ENCODE assay signal across 10 mouse cellular contexts in the genomic region with DNA sequence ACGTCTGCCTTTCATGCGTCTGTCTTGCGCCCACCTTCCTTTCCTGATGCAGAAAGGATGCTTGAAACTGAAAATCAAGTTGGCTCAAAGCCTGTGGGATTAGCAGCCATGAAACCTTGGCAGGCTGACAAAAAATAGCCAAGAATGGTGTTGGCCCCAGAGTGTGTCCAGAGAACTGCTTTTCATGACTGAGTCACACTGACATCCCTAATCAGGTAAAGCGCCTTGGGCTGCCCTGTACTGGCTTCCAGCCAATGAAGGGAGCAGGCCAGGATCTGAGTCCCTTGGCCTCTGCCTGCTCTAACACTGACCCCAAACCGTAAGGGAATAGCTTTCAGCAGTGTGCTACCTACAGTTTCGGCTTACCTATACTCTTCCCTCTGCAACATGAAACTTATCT.
DNase-seq lines count a peak whose midpoint lies in the region; ATAC-seq and TF ChIP-seq lines count a peak whose summit lies in the region.
"Had no signal": no experiment of that assay in that cellular context is flagged by ENCODE, and none has a peak within 500 bp of the region (broad histone marks: within the 10 kb centered on the region; RNA-seq: fewer than 3 reads in every experiment).

No protein-coding gene starts in this region.

- no peak overlapping the region for H3K4me3 ChIP-seq in kidney, embryonic 15.5 days (replicated peaks)
- no peak overlapping the region for H3K4me3 ChIP-seq in forebrain, embryonic 15.5 days
- H3K4me3 ChIP-seq in kidney, postnatal 0 days (replicated peaks; ENCODE audit: low read depth, low read length), result no peak overlapping the region
- H3K4me3 ChIP-seq: erythroblast, embryonic 14.5 days had no signal

- TF ChIP-seq POLR2A in brain, embryonic 14.5 days (IDR thresholded peaks at IDR 0.05; ENCODE audit: borderline replicate concordance, extremely low read depth, insufficient read depth, insufficient read length, poor library complexity, severe bottlenecking), result no peak

- no peaks in the 10 kb centered on the region for H3K27me3 ChIP-seq in kidney, embryonic 15.5 days
- no peaks in the 10 kb centered on the region for H3K27me3 ChIP-seq in forebrain, embryonic 15.5 days
- no peaks in the 10 kb centered on the region for H3K27me3 ChIP-seq in kidney, postnatal 0 days (ENCODE audit: insufficient read depth, low read length)

- no peak overlapping the region for H3K4me2 ChIP-seq in kidney, embryonic 15.5 days
- no peak overlapping the region for H3K4me2 ChIP-seq in forebrain, embryonic 15.5 days (replicated peaks)
- H3K4me2 ChIP-seq in kidney, postnatal 0 days (ENCODE audit: low read length), result no peak overlapping the region

- no peaks in the 10 kb centered on the region for H3K36me3 ChIP-seq in kidney, embryonic 15.5 days
- H3K36me3 ChIP-seq in forebrain, embryonic 15.5 days, result peaks cover 3% of the 10 kb centered on the region; the same call in 1 of the 2 replicates
- no peaks in the 10 kb centered on the region for H3K36me3 ChIP-seq in kidney, postnatal 0 days (ENCODE audit: insufficient read depth, low read length)

- no peak for TF ChIP-seq CTCF in brain, embryonic 14.5 days (IDR thresholded peaks at IDR 0.05; ENCODE audit: borderline replicate concordance, extremely low read depth, insufficient read depth, insufficient read length)
- TF ChIP-seq CTCF in kidney, postnatal 0 days (IDR thresholded peaks at IDR 0.05; ENCODE audit: low read depth), result no peak

- no peak for DNase-seq in kidney, adult 18-20 months
- peak; percentile 79 for DNase-seq in brain, embryonic 14.5 days (ENCODE audit: low read depth)
- peak; percentile 3 for DNase-seq in kidney, postnatal 0 days (ENCODE audit: low spot score)
- DNase-seq in layer of hippocampus, adult 9-11 months, result no peak
- DNase-seq: thymus, adult 18-20 months had no signal

- ATAC-seq in kidney, embryonic 15.5 days (replicated peaks; ENCODE audit: low FRiP score), result 0 out of 2 replicates have a peak, but pooled peaks have one; percentile 33
- ATAC-seq in forebrain, embryonic 15.5 days (replicated peaks), result peak; percentile 58
- no peak for ATAC-seq in kidney, postnatal 0 days (replicated peaks; ENCODE audit: low FRiP score, low read depth)
- ATAC-seq in granulocyte monocyte progenitor cell, adult 5-6 weeks (replicated peaks; ENCODE audit: poor library complexity, severe bottlenecking), result no peak
- ATAC-seq in activated CD4-positive, CD25-positive, alpha-beta regulatory T cell, adult 4 months, result no peak

- H3K9ac ChIP-seq in kidney, embryonic 15.5 days, result no peak overlapping the region
- H3K9ac ChIP-seq in forebrain, embryonic 15.5 days (replicated peaks), result no peak overlapping the region
- H3K9ac ChIP-seq in kidney, postnatal 0 days (ENCODE audit: low read depth, low read length), result no peak overlapping the region

- no peaks in the 10 kb centered on the region for H3K4me1 ChIP-seq in kidney, embryonic 15.5 days
- H3K4me1 ChIP-seq in forebrain, embryonic 15.5 days, result peaks cover 13% of the 10 kb centered on the region
- H3K4me1 ChIP-seq in kidney, postnatal 0 days (replicated peaks; ENCODE audit: insufficient read depth, low read length), result no peaks in the 10 kb centered on the region

- WGBS in kidney, embryonic 15.5 days, result 62% methylated on average over 6 of the region's 6 CpGs
- 46% methylated on average over 6 of the region's 6 CpGs for WGBS in forebrain, embryonic 15.5 days
- 53% methylated on average over 6 of the region's 6 CpGs for WGBS in kidney, postnatal 0 days

- H3K27ac ChIP-seq in kidney, embryonic 15.5 days, result no peak overlapping the region
- H3K27ac ChIP-seq in forebrain, embryonic 15.5 days (replicated peaks), result peak overlapping the region; percentile 20; the same call in 1 of the 2 replicates
- H3K27ac ChIP-seq in kidney, postnatal 0 days, result no peak overlapping the region

- no peaks in the 10 kb centered on the region for H3K9me3 ChIP-seq in kidney, embryonic 15.5 days (replicated peaks)
- no peaks in the 10 kb centered on the region for H3K9me3 ChIP-seq in forebrain, embryonic 15.5 days
- no peaks in the 10 kb centered on the region for H3K9me3 ChIP-seq in kidney, postnatal 0 days (replicated peaks; ENCODE audit: low read length)

Comparison
In these comparisons a context has a peak if more than half of its experiments do, and no peak if none do; other contexts are left out.
1. ATAC-seq: peak in kidney, embryonic 15.5 days (single experiment) and forebrain, embryonic 15.5 days (single experiment); none in kidney, postnatal 0 days (single experiment), granulocyte monocyte progenitor cell, adult 5-6 weeks (single experiment) and activated CD4-positive, CD25-positive, alpha-beta regulatory T cell, adult 4 months (single experiment).
2. DNase-seq: peak in brain, embryonic 14.5 days (single experiment) and kidney, postnatal 0 days (single experiment); none in kidney, adult 18-20 months (single experiment) and layer of hippocampus, adult 9-11 months (single experiment).